Comparison of ENCODE assay signal across 12 mouse cellular contexts in genomic region chr16:4404933-4405761, GRCm38 (mm10). TPM values are rescaled to one million over a fixed set of nuclear protein-coding genes. Genes with fewer than 3 reads are reported as not detected.
DNase-seq lines count a peak whose midpoint lies in the region; ATAC-seq lines count a peak whose summit lies in the region.
"Had no signal": no experiment of that assay in that cellular context is flagged by ENCODE, and none has a peak within 500 bp of the region (broad histone marks: within the 10 kb centered on the region; RNA-seq: fewer than 3 reads in every experiment).

No protein-coding gene starts in this region.

- H3K36me3 ChIP-seq in liver, embryonic 13.5 days, result no peaks in the 10 kb centered on the region
- H3K36me3 ChIP-seq in liver, embryonic 12.5 days, result no peaks in the 10 kb centered on the region
- H3K36me3 ChIP-seq in intestine, embryonic 16.5 days (ENCODE audit: control insufficient read depth, insufficient read depth, low read length), result no peaks in the 10 kb centered on the region
- no peaks in the 10 kb centered on the region for H3K36me3 ChIP-seq in stomach, embryonic 16.5 days (ENCODE audit: control insufficient read depth, insufficient read depth, low read length)
- no peaks in the 10 kb centered on the region for H3K36me3 ChIP-seq in forebrain, embryonic 15.5 days
- H3K36me3 ChIP-seq: embryonic facial prominence, embryonic 12.5 days; hindbrain, embryonic 15.5 days; limb, embryonic 10.5 days had no signal

- H3K27me3 ChIP-seq in liver, embryonic 13.5 days, result no peaks in the 10 kb centered on the region
- no peaks in the 10 kb centered on the region for H3K27me3 ChIP-seq in liver, embryonic 12.5 days (replicated peaks)
- no peaks in the 10 kb centered on the region for H3K27me3 ChIP-seq in intestine, embryonic 16.5 days (replicated peaks; ENCODE audit: control insufficient read depth, insufficient read depth, low read length)
- no peaks in the 10 kb centered on the region for H3K27me3 ChIP-seq in stomach, embryonic 16.5 days (ENCODE audit: control insufficient read depth, insufficient read depth, low read length)
- no peaks in the 10 kb centered on the region for H3K27me3 ChIP-seq in forebrain, embryonic 15.5 days
- H3K27me3 ChIP-seq: embryonic facial prominence, embryonic 12.5 days; hindbrain, embryonic 15.5 days had no signal

- H3K4me1 ChIP-seq in liver, embryonic 13.5 days (replicated peaks), result peaks cover 42% of the 10 kb centered on the region
- H3K4me1 ChIP-seq in liver, embryonic 12.5 days, result peaks cover 47% of the 10 kb centered on the region
- H3K4me1 ChIP-seq in intestine, embryonic 16.5 days (ENCODE audit: control insufficient read depth, insufficient read depth, low read length), result peaks cover 21% of the 10 kb centered on the region
- H3K4me1 ChIP-seq in stomach, embryonic 16.5 days (ENCODE audit: control insufficient read depth, insufficient read depth, low read length), result peaks cover 18% of the 10 kb centered on the region
- no peaks in the 10 kb centered on the region for H3K4me1 ChIP-seq in forebrain, embryonic 15.5 days
- H3K4me1 ChIP-seq: hindbrain, embryonic 15.5 days; limb, embryonic 10.5 days had no signal

- ATAC-seq in liver, embryonic 13.5 days (ENCODE audit: low read depth), result peak; percentile 30; the same call in 1 of the 2 replicates
- ATAC-seq in liver, embryonic 12.5 days, result no peak
- ATAC-seq in intestine, embryonic 16.5 days, result peak; percentile 62; the same call in 1 of the 2 replicates
- ATAC-seq in stomach, embryonic 16.5 days (ENCODE audit: insufficient read depth, low FRiP score), result no peak
- ATAC-seq in forebrain, embryonic 15.5 days (replicated peaks), result no peak

- peak; percentile 43 for DNase-seq in adrenal gland, adult 2 months
- DNase-seq in adrenal gland, postnatal 10 days, result no peak
- no peak for DNase-seq in liver, embryonic 13.5 days
- no peak for DNase-seq in spleen, postnatal 14 days (ENCODE audit: low spot score in 2 of 2)
- DNase-seq: thymus, adult 18-20 months had no signal

- no peaks in the 10 kb centered on the region for H3K9me3 ChIP-seq in liver, embryonic 13.5 days (replicated peaks)
- no peaks in the 10 kb centered on the region for H3K9me3 ChIP-seq in liver, embryonic 12.5 days (replicated peaks)
- H3K9me3 ChIP-seq in intestine, embryonic 16.5 days (ENCODE audit: control insufficient read depth, low read length), result no peaks in the 10 kb centered on the region
- no peaks in the 10 kb centered on the region for H3K9me3 ChIP-seq in stomach, embryonic 16.5 days (replicated peaks; ENCODE audit: control insufficient read depth, low read length)
- no peaks in the 10 kb centered on the region for H3K9me3 ChIP-seq in forebrain, embryonic 15.5 days
- H3K9me3 ChIP-seq: embryonic facial prominence, embryonic 12.5 days; hindbrain, embryonic 15.5 days; limb, embryonic 10.5 days had no signal

- no peak overlapping the region for H3K9ac ChIP-seq in liver, embryonic 13.5 days
- no peak overlapping the region for H3K9ac ChIP-seq in liver, embryonic 12.5 days
- H3K9ac ChIP-seq in intestine, embryonic 16.5 days (ENCODE audit: low read depth, low read length), result no peak overlapping the region
- H3K9ac ChIP-seq in stomach, embryonic 16.5 days (ENCODE audit: low read length), result no peak overlapping the region
- H3K9ac ChIP-seq in forebrain, embryonic 15.5 days (replicated peaks), result no peak overlapping the region
- H3K9ac ChIP-seq: embryonic facial prominence, embryonic 12.5 days; hindbrain, embryonic 15.5 days had no signal

- 63% methylated on average over 8 of the region's 8 CpGs for WGBS in liver, embryonic 13.5 days (ENCODE audit: insufficient replicate concordance)
- 57% methylated on average over 8 of the region's 8 CpGs for WGBS in liver, embryonic 12.5 days (ENCODE audit: insufficient replicate concordance)
- WGBS in intestine, embryonic 16.5 days, result 43% methylated on average over 8 of the region's 8 CpGs
- 49% methylated on average over 8 of the region's 8 CpGs for WGBS in stomach, embryonic 16.5 days
- 70% methylated on average over 8 of the region's 8 CpGs for WGBS in forebrain, embryonic 15.5 days

- no peak overlapping the region for H3K4me2 ChIP-seq in liver, embryonic 13.5 days
- no peak overlapping the region for H3K4me2 ChIP-seq in liver, embryonic 12.5 days
- H3K4me2 ChIP-seq in intestine, embryonic 16.5 days (ENCODE audit: low read depth, low read length), result no peak overlapping the region
- no peak overlapping the region for H3K4me2 ChIP-seq in stomach, embryonic 16.5 days (ENCODE audit: low read depth, low read length)
- H3K4me2 ChIP-seq in forebrain, embryonic 15.5 days (replicated peaks), result no peak overlapping the region
- H3K4me2 ChIP-seq: embryonic facial prominence, embryonic 12.5 days; hindbrain, embryonic 15.5 days had no signal

- H3K4me3 ChIP-seq in liver, embryonic 13.5 days (replicated peaks), result no peak overlapping the region
- no peak overlapping the region for H3K4me3 ChIP-seq in liver, embryonic 12.5 days
- H3K4me3 ChIP-seq in intestine, embryonic 16.5 days (ENCODE audit: low read length), result no peak overlapping the region
- no peak overlapping the region for H3K4me3 ChIP-seq in stomach, embryonic 16.5 days (replicated peaks; ENCODE audit: low read length)
- no peak overlapping the region for H3K4me3 ChIP-seq in forebrain, embryonic 15.5 days
- H3K4me3 ChIP-seq: embryonic facial prominence, embryonic 12.5 days; hindbrain, embryonic 15.5 days; limb, embryonic 10.5 days had no signal

- H3K27ac ChIP-seq in liver, embryonic 13.5 days, result no peak overlapping the region
- H3K27ac ChIP-seq in liver, embryonic 12.5 days, result no peak overlapping the region
- H3K27ac ChIP-seq in intestine, embryonic 16.5 days (ENCODE audit: low read length), result peak overlapping the region; percentile 5; the same call in 1 of the 2 replicates
- H3K27ac ChIP-seq in stomach, embryonic 16.5 days (ENCODE audit: low read length), result peak overlapping the region; percentile 35; the same call in 1 of the 2 replicates
- H3K27ac ChIP-seq in forebrain, embryonic 15.5 days (replicated peaks), result no peak overlapping the region
- H3K27ac ChIP-seq: embryonic facial prominence, embryonic 12.5 days; hindbrain, embryonic 15.5 days; limb, embryonic 10.5 days had no signal

RNA-seq across cellular contexts. Expression of gene Adcy9, which starts 15.2 kb away (rescaled TPM):
- 10 to 100 TPM; 43.2 to 50.9 TPM for total RNA-seq in adrenal gland, adult 2 months (2021)
- polyA plus RNA-seq in adrenal gland, adult 2 months (2012; rRNA removed), result 38.2 and 56.7 TPM in 2 replicates
- total RNA-seq in adrenal gland, postnatal 10 days (2021), result 10 to 100 TPM; 31.4 to 36.2 TPM
- 0.63 and 0.66 TPM in 2 replicates for polyA plus RNA-seq in liver, embryonic 13.5 days (2015; fragmentation: Nextera tagmentation; extraction: Ambion mirVana)
- 1.1 and 1.6 TPM in 2 replicates for polyA plus RNA-seq in liver, embryonic 12.5 days (2016; fragmentation: Nextera tagmentation; extraction: Ambion mirVana)
- 1.2 and 1.3 TPM in 2 replicates for polyA plus RNA-seq in intestine, embryonic 16.5 days (2015; fragmentation: Nextera tagmentation; extraction: Ambion mirVana)
- polyA plus RNA-seq in stomach, embryonic 16.5 days (2015; fragmentation: Nextera tagmentation; extraction: Ambion mirVana), result 1.3 and 1.5 TPM in 2 replicates
- polyA plus RNA-seq in forebrain, embryonic 15.5 days (2015; fragmentation: Nextera tagmentation; extraction: Ambion mirVana), result 2.6 and 2.7 TPM in 2 replicates

Comparison
In these comparisons a context has a peak if more than half of its experiments do, and no peak if none do; other contexts are left out.
1. ATAC-seq: peak in liver, embryonic 13.5 days (single experiment) and intestine, embryonic 16.5 days (single experiment); none in liver, embryonic 12.5 days (single experiment), stomach, embryonic 16.5 days (single experiment) and forebrain, embryonic 15.5 days (single experiment).
2. H3K27ac ChIP-seq: peak in intestine, embryonic 16.5 days (single experiment) and stomach, embryonic 16.5 days (single experiment); none in liver, embryonic 13.5 days (single experiment), liver, embryonic 12.5 days (single experiment) and forebrain, embryonic 15.5 days (single experiment).
3. RNA of gene Adcy9, which starts 15.2 kb away (polyA plus RNA-seq): 38.2 to 56.7 TPM in adrenal gland, adult 2 months; 2.6 to 2.7 TPM in forebrain, embryonic 15.5 days, 1.1 to 1.6 TPM in liver, embryonic 12.5 days, 1.3 to 1.5 TPM in stomach, embryonic 16.5 days, 1.2 to 1.3 TPM in intestine, embryonic 16.5 days and 0.63 to 0.66 TPM in liver, embryonic 13.5 days; every median in the first group is over 10 times any median in the second.